Mouse (Mus musculus): ENCODE data around the gene Emilin2.

DNA sequence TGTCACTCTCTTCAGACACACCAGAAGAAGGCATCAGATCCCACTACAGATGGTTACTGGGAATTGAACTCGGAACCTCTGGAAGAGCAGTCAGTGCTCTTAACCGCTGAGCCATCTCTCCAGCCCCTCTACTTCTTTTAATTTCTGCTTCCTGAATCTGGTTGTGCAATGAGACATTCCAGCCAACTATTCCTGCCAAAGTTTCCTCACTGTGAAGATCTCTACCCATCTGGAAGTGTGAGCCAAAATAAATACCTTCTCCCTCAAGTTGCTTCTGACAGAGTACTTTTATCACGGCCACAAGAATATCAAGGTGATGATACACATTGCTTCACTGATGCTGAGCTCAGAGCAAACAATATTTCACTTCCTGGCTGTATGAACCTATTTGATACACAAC lies 7.6 kb upstream of the Emilin2 start:
- no peak for TF ChIP-seq POLR2A (IDR thresholded peaks at IDR 0.05; ENCODE audit: control insufficient read depth, low read depth, low read length)
- no peak for TF ChIP-seq CTCF (IDR thresholded peaks at IDR 0.05; ENCODE audit: control insufficient read depth, insufficient read depth, insufficient replicate concordance, low read depth, low read length)

All from testis, adult 2 months (tissue).